Mouse (Mus musculus): Measurements from ENCODE around the gene Klhl5.
"Not testable (repeated sequence)": the region's sequence is repeated elsewhere in the genome, so short reads cannot be mapped to it uniquely, and the experiment has no call there.

Gene Klhl5

DNA sequence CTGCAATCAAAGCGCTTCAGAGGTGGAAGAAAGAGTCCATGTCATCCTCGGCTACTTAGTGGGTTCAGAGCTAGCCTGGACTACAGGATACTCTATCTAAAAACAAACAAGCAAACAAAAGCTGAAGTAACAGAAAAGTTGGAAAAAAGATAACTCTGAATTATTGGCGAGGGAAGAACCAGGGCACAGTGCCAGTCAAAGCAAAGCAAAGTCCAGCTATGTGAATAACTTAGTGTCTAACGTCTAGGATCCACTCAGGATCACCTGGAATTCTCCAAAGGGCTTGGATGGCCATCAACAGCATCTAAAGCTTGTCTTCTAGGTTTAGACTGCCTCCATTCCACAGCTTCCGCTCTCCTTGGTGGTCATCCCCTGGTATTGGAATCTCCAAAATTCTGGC is 9.9 kb upstream of the Klhl5 start:
- no peak for DNase-seq (ENCODE audit: low read depth, low spot score)

GRCm38 (mm10) chr5:65100002-65100401 is 7.3 kb upstream of the Klhl5 start:
- no peak for DNase-seq (ENCODE audit: low read depth, low spot score)

GRCm38 (mm10) chr5:65101209-65101608 is 6.1 kb upstream of the Klhl5 start:
- no peak for DNase-seq (ENCODE audit: low read depth, low spot score)

GRCm38 (mm10) chr5:65101621-65102020 is 5.7 kb upstream of the Klhl5 start:
- DNase-seq (ENCODE audit: low read depth, low spot score) = no peak

DNA sequence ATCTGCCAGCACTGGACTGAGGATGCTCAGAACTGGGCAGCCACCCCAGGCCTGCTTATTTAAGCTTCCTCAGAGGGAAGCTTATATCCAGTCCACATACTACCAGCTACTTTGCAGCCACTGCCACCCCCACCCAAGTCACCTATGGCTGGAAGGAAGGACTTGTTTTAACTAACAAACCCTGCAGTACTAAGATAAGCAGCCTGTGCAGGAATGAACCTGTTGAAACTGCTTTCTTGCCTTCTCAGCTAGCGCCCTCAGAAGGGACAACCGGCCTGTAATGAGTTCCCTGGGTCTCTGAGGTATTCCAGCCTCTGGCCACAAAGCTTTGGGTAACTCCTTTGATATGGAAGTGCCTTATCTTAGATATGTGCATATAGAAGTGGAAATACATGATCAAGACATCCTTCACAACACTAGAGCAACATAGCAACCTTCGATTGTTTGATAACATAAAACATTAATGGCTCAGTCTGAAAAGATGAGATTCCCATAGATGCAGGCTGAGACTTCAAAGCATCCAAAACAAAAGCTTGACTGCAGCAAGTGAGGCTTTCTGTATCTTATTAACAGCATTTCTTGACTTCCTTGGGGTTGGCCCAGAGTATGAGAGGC is 5.2 kb upstream of the Klhl5 start:
- no peak for DNase-seq (ENCODE audit: low read depth, low spot score)

DNA sequence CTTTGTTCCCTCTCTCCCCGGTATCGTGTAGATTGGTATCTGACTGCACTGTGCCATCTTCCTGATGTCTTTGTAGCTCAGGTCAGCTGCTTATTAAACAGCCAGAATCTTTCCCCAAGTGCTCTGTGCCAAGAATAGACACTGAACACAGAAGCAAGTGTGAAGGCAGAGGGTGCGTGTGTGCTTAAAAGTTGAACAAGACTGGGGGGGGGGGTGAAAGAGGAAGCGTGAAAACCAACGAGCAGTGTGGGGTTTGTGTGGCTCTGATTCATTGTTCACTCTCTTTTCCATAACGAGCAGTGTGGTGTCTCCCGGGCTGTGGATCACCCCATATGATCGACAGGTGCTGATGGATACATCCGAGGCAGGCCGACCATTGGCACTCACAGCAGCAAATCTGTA is 4.7 kb upstream of the Klhl5 start:
- DNase-seq (ENCODE audit: low read depth, low spot score) = no peak

DNA sequence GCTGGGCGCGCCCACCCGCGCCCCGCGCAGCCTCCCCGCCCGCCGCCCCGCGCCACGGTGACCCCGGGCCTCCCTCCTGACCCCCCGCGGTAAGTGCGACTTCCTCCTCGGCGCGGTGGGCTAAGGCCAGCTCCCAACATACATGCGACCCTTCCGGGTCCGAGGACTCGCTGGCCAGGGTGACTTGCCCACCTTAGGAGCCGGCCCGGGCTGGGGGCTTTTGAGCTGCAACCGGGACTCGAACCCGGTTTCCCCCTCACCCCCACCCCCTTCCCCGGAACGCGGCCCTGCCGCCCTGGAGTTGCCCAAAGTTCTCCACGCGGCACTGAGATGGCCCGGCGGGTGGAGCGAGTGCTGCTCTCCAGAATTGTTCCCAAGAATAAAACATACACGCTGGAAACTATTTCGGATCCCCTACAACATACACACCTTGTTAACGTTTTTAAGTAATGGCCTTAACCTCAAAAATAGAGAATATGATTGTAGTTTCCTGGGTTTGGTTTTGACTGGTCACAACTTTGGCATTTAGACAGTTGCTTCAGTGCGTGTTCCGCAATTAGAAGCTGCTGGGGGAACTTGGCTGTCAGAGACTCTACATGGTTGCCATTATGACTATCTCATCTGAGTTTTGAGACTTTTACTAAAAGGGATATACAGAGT is 564 bp downstream of the Klhl5 start:
- peak; percentile 22 for DNase-seq (ENCODE audit: low read depth, low spot score)

DNA sequence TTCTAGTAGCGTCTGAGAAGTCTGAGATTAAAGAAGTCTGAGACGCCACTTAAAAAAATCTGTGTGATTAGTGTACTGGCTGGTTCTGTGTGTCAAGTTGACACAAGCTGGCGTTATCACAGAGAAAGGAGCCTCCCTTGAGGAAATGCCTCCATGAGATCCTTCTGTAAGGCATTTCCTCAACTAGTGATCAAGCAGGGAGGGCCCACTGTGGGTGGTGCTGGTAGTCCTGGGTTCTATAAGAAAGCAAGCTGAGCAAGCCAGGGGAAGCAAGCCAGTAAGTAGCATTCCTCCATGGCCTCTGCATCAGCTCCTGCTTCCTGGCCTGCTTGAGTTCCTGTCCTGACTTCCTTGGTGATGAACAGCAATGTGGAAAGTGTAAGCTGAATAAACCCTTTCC is 4.9 kb downstream of the Klhl5 start:
- DNase-seq (ENCODE audit: low read depth, low spot score) = not testable (repeated sequence)

GRCm38 (mm10) chr5:65113323-65113722 is 6.0 kb downstream of the Klhl5 start:
- DNase-seq (ENCODE audit: low read depth, low spot score) = no peak

DNA sequence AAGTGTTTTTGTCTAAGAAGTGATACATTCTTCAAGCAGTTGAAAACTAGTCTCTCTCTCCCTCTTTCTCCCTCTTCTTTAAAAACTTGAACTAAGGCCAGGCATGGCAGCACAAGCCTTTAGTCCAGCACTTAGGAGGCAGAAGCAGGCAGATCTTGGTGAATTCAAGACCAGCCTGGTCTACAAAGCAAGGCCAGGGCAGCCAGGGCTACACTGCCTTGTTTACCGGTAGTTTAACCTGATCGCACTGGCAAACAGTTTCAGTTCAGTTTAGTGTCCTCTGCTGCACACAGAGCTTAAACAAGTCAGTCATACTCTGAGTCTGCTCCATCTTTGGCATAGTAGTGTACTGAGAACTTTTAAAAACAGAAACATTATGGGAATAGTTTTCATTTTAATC is 9.4 kb downstream of the Klhl5 start:
- no peak for DNase-seq (ENCODE audit: low read depth, low spot score)

DNA sequence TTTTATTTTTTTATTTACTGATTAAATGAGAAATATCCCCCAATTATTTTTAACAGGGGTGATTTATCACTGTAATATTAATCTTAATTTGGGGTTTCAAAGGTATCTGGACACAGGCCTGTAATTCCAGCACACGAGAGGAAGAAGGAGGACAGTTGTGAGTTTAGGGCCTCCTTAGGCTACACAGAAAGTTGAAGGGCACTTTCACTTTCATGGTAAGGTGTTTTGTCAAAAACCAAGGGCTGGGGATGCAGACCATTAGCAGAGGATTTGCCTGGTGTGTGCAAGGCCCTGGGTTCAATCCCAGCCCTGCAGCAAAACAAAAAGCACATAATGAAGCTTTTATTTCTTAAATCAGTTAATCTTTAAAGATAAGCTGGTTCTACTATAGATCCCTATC is 12.2 kb downstream of the Klhl5 start:
- no peak for DNase-seq (ENCODE audit: low read depth, low spot score)

- DNase-seq (ENCODE audit: low read depth, low spot score) = no peak
Measured at GRCm38 (mm10) chr5:65119918-65120317, 12.6 kb downstream of the Klhl5 start.

GRCm38 (mm10) chr5:65122616-65123015 is 15.3 kb downstream of the Klhl5 start:
- DNase-seq (ENCODE audit: low read depth, low spot score) = no peak

DNA sequence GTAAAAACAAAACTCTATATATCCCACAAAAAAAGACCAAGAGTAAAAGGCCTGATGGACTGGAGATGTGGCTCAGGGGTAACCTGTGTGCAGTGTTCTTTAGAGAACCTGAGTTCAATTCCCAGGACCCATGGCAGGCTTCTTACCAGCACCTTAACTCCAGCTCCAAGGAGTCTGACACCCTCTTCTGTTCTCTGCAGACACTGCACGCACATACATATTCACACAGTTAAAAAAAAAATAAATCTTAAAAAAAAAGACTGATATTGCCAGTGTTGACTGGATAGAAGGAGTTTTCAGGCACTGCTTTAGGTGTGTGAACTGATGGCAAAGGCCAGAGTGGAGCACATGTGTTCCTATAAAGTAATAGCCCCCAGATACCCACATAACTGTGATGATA is 18.8 kb downstream of the Klhl5 start:
- no peak for DNase-seq (ENCODE audit: low read depth, low spot score)

- DNase-seq (ENCODE audit: low read depth, low spot score) = no peak
Measured at GRCm38 (mm10) chr5:65128481-65128880, 21.1 kb downstream of the Klhl5 start.

- DNase-seq (ENCODE audit: low read depth, low spot score) = peak; percentile 84
Measured at GRCm38 (mm10) chr5:65130528-65131210, 23.3 kb downstream of the Klhl5 start.

DNA sequence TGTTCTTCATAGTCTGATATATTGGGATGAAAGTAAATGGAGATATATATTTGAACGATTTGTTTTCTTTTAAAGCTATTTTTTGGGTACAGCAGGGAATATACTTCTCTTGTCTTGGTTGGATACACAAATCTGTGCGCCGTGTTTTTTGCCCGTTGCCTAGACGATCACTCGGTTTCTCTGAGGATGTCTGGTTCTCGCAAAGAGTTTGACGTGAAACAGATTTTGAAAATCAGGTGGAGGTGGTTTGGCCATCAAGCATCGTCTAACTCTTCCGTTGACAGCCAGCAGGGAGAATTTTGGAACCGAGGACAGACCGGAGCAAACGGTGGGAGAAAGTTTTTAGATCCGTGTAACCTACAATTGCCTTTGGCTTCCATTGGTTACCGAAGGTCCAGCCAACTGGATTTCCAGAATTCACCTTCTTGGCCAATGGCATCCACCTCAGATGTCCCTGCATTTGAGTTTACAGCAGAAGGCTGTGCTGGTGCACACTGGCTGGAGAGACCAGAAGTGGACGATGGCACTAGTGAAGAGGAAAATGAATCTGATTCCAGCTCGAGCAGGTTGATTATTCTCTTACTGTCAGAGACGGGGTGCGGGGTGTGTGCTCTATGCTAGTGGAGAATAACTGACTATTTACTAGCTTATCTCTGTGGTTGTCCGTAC is 24.0 kb downstream of the Klhl5 start:
- DNase-seq (ENCODE audit: low read depth, low spot score) = peak; percentile 43

DNA sequence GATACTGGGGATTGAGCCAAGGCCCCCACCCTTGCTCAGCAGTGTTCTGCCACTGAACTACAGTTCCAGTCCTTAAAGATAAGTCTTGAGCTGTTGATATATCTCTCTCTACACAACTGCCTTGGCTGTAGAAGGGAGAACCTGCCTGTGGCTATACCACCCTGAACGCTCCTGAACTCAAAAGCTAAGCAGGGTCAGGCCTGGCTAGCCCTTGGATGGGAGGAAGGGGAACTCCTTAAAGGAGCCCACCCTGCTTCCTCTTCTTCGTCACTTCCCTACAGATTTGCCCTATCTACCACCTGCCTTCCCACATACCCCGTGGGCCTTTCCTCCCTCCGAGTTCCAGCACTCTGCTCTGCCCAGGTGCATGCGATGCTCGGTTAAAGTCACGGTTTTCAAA is 28.8 kb downstream of the Klhl5 start:
- no peak for DNase-seq (ENCODE audit: low read depth, low spot score)

GRCm38 (mm10) chr5:65137073-65137472 is 29.7 kb downstream of the Klhl5 start:
- no peak for DNase-seq (ENCODE audit: low read depth, low spot score)

DNA sequence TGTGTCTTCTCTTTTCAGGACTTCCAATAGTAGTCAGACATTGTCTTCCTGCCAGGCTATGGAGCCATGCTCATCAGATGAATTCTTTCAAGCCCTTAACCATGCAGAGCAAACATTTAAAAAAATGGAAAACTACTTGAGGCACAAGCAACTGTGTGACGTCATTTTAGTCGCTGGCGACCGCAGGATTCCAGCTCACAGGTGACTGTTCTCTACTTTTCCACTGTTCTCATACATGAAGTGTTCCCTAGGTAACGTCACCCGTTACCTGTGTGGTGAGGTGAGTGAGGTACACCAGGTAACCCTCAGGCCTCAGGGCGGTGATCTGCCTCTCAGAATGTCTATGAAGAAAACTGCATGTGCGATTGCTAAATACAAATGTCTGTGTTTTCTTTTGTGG is 33.9 kb downstream of the Klhl5 start:
- no peak for DNase-seq (ENCODE audit: low read depth, low spot score)

DNA sequence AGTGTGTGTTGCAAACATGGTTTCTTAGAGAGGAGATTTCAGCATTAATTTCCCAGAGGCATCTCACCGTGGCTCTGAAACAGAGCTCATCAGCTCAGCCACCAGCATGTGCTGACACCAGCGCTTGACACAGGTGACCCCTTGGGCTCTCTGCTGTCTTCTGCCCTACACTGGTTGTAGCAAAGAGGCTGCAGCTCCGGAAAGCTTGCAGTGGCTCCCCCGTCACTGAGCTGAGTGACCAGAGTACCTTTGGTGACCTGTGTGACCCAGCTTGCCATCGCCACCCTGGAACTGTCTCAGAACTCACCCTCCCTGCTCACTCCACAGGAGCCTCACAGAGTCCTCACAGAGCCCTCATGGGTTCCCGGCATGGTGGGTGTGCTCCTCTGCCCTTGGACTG is 34.9 kb downstream of the Klhl5 start:
- no peak for DNase-seq (ENCODE audit: low read depth, low spot score)

GRCm38 (mm10) chr5:65145499-65146101 is 38.3 kb downstream of the Klhl5 start:
- no peak for DNase-seq (ENCODE audit: low read depth, low spot score)
